Mouse (Mus musculus) liver, embryonic 14.5 days (tissue): ENCODE measurements around the gene Gch1. TPM values are rescaled to one million over a fixed set of nuclear protein-coding genes. Genes with fewer than 3 reads are reported as not detected.

ENCODE experiments used
- ATAC-seq: fragments of 200-750 bp; cut with Nextera tagmentation; 2 replicates; pipeline ENCODE4 v1.8.0; 2017; ENCODE audit warnings: moderate number of reproducible peaks, mild to moderate bottlenecking, moderate library complexity; ENCODE audit not compliant: insufficient read depth
- DNase-seq, 3 experiments: peaks; one replicate each; pipeline ENCODE4 v3.0.0-alpha.2; 2012 to 2013; ENCODE audit warnings: low read depth in 3 of 3, low spot score in 3 of 3
- H3K27ac ChIP-seq: fragments of 300-500 bp; sonication (generic); 2 replicates; pipeline ENCODE4 v1.5.1; 2014; ENCODE audit warnings: moderate library complexity, mild to moderate bottlenecking, control low read depth, inconsistent platforms
- H3K27me3 ChIP-seq: fragments of 300-500 bp; sonication (generic); 2 replicates; pipeline ENCODE4 v1.6.1; 2014; ENCODE audit warnings: mild to moderate bottlenecking, low read length, moderate library complexity; ENCODE audit not compliant: control insufficient read depth, insufficient read depth
- H3K36me3 ChIP-seq: fragments of 300-500 bp; sonication (generic); replicated peaks from 2 replicates; pipeline ENCODE4 v1.6.1; 2014; ENCODE audit warnings: low read depth; ENCODE audit not compliant: control insufficient read depth, insufficient read depth
- H3K4me1 ChIP-seq, 2 experiments: fragments of 200-500 bp in 1 of 2; fragments of 300-500 bp in 1 of 2; sonication (generic) in 1 of 2; replicated peaks; 2 replicates each; pipeline ENCODE4 v1.6.1; 2012 to 2014; ENCODE audit warnings: antibody characterized with exemption in 1 of 2, inconsistent platforms in 1 of 2, low read length in 1 of 2; ENCODE audit not compliant: control insufficient read depth in 2 of 2, insufficient read depth in 2 of 2
- H3K4me2 ChIP-seq: fragments of 300-500 bp; sonication (generic); 2 replicates; pipeline ENCODE4 v1.6.1; 2014; ENCODE audit warnings: low read depth, mild to moderate bottlenecking, control low read depth, moderate library complexity
- H3K4me3 ChIP-seq, 2 experiments: fragments of 200-500 bp in 1 of 2; fragments of 300-500 bp in 1 of 2; sonication (generic) in 1 of 2; 2 replicates each; pipeline ENCODE4 v1.5.1; 2012 to 2014; ENCODE audit warnings: low read depth in 2 of 2, low read length in 2 of 2, mild to moderate bottlenecking in 2 of 2, control low read depth in 1 of 2, inconsistent platforms in 1 of 2, moderate library complexity in 1 of 2; ENCODE audit not compliant: insufficient read depth in 1 of 2
- H3K9ac ChIP-seq: fragments of 300-500 bp; sonication (generic); replicated peaks from 2 replicates; pipeline ENCODE4 v1.6.1; 2014; ENCODE audit warnings: mild to moderate bottlenecking, control low read depth, moderate library complexity
- H3K9me3 ChIP-seq: fragments of 300-500 bp; sonication (generic); 2 replicates; pipeline ENCODE4 v1.6.1; 2016; ENCODE audit warnings: low read length, mixed read lengths; ENCODE audit not compliant: control insufficient read depth
- CTCF ChIP-seq: IDR thresholded peaks from 2 replicates; pipeline ENCODE4 v1.5.1; 2016; ENCODE audit warnings: antibody characterized with exemption, low read depth, control low read depth
- EP300 ChIP-seq: IDR thresholded peaks from 2 replicates; pipeline ENCODE4 v1.6.1; 2016; ENCODE audit warnings: antibody characterized with exemption, low read depth
- WGBS: fragments of 180-500 bp; shearing (Covaris S2); extraction: QIAGEN DNeasy Blood & Tissue Kit; methylation state at CpG from one replicate; pipeline ENCODE4 v1.1.7; 2014; ENCODE audit not compliant: insufficient replicate concordance; 5-methylcytosine and 5-hydroxymethylcytosine counted together
- polyA plus RNA-seq, 2 experiments: library from polyadenylated mRNA; depleted of rRNA in 1 of 2; stranded (reverse) in 1 of 2; unstranded in 1 of 2; fragments of >200 nt; fragmentation: Nextera tagmentation in 1 of 2; extraction: Ambion mirVana in 1 of 2; gene quantifications; 2 replicates each; pipeline versions ENCODE4 v1.2.1 to v1.2.3; 2012 to 2014

The Gch1 gene
- polyA plus RNA-seq, 2 experiments: 2.4 to 3.8 TPM

- WGBS: 76% methylated on average over 6 of the region's 6 CpGs
- H3K4me1 ChIP-seq: peaks cover 0 to 5% of the 10 kb centered on the region in 2 experiments; a peak in 2 of 4 replicates
- H3K36me3 ChIP-seq: no peaks in the 10 kb centered on the region
- no peak overlapping the region for H3K4me2 ChIP-seq
- no peak overlapping the region for H3K27ac ChIP-seq
- DNase-seq: no peak
- peaks cover 1% of the 10 kb centered on the region for H3K27me3 ChIP-seq
- H3K4me3 ChIP-seq: no peak overlapping the region
- TF ChIP-seq EP300 (no peak), CTCF (no peak)
- no peaks in the 10 kb centered on the region for H3K9me3 ChIP-seq
- no peak for ATAC-seq
- no peak overlapping the region for H3K9ac ChIP-seq
These were observed 4.3 kb upstream of the Gch1 start for GRCm38 (mm10) chr14:47193506-47193905.

DNA sequence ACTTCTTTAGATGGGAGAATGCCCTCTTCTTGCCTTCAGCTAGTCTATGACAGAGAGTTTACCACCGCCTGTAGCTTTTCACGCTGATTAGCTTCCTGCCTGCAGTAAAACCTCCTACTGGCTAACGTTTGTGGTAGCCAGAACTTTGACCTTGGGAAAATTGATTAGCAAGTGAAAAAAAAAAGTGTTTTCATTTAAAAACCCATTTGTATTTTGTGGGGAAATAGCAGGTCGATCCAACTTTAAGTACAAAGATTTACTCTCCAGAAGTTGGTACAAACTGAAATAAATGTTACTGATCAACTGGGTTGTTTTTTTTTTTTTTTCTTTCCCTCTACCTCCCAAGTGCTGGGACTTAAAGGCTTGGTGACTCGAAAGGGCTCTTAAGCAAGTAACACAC lies 2.6 kb upstream of the Gch1 start:
- TF ChIP-seq EP300 (no peak), CTCF (no peak)
- H3K36me3 ChIP-seq: no peaks in the 10 kb centered on the region
- no peak overlapping the region for H3K27ac ChIP-seq
- no peak for ATAC-seq
- H3K4me3 ChIP-seq: no peak overlapping the region
- no peak overlapping the region for H3K4me2 ChIP-seq
- H3K9ac ChIP-seq: no peak overlapping the region
- no peak for DNase-seq
- H3K27me3 ChIP-seq: peaks cover 13% of the 10 kb centered on the region
- peaks cover 5 to 8% of the 10 kb centered on the region in 2 experiments; a peak in 2 of 4 replicates for H3K4me1 ChIP-seq
- WGBS: 29% methylated on average over 5 of the region's 5 CpGs
- no peaks in the 10 kb centered on the region for H3K9me3 ChIP-seq

GRCm38 (mm10) chr14:47190626-47191025 lies 1.4 kb upstream of the Gch1 start:
- DNase-seq (no peak), ATAC-seq (no peak)
- no peak for TF ChIP-seq EP300
- no peak for TF ChIP-seq CTCF
- no peak overlapping the region for H3K4me3 ChIP-seq
- no peak overlapping the region for H3K4me2 ChIP-seq
- H3K9me3 ChIP-seq: no peaks in the 10 kb centered on the region
- H3K27ac ChIP-seq: no peak overlapping the region
- no peak overlapping the region for H3K9ac ChIP-seq
- H3K36me3 ChIP-seq: no peaks in the 10 kb centered on the region
- peaks cover 5 to 8% of the 10 kb centered on the region in 2 experiments; a peak in 2 of 4 replicates for H3K4me1 ChIP-seq
- H3K27me3 ChIP-seq: peaks cover 13% of the 10 kb centered on the region
- 47% methylated on average over 4 of the region's 4 CpGs for WGBS

GRCm38 (mm10) chr14:47189635-47189955 lies 382 bp upstream of the Gch1 start:
- H3K4me3 ChIP-seq: peak overlapping the region; percentile 64 to 76
- no peaks in the 10 kb centered on the region for H3K36me3 ChIP-seq
- ATAC-seq: peak; percentile 62; the same call in 1 of the 2 replicates
- TF ChIP-seq CTCF (no peak), EP300 (no peak)
- H3K27ac ChIP-seq: no peak overlapping the region
- no peaks in the 10 kb centered on the region for H3K9me3 ChIP-seq
- H3K9ac ChIP-seq: peak overlapping the region; percentile 55
- H3K4me2 ChIP-seq: peak overlapping the region; percentile 87
- peaks cover 5 to 8% of the 10 kb centered on the region in 2 experiments; a peak in 2 of 4 replicates for H3K4me1 ChIP-seq
- WGBS: 13% methylated on average over 8 of the region's 8 CpGs
- H3K27me3 ChIP-seq: peaks cover 13% of the 10 kb centered on the region
- no peak for DNase-seq

DNA sequence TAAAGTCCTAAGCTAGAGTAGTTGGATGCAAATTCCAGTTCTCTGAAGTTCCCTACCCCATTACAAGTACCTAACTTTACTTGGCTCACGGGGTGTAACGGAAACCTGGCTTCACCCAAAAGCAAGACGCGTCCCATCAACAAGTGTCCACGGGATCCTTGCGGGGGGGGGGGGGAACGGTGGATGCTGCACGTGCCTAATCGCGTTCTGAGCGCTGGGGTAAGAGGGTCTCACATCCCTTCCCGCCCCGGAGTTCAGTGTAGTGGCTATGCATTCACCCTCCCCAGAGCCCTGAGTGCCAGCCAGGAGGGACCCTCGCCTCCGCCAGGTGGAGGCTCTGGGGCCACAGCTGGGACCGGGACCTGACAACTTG lies 752 bp downstream of the Gch1 start:
- no peak for DNase-seq
- peaks cover 5 to 8% of the 10 kb centered on the region in 2 experiments; a peak in 2 of 4 replicates for H3K4me1 ChIP-seq
- H3K9ac ChIP-seq: peak overlapping the region; percentile 59
- H3K9me3 ChIP-seq: no peaks in the 10 kb centered on the region
- H3K27ac ChIP-seq: no peak overlapping the region
- 1% methylated on average over 16 of the region's 16 CpGs for WGBS
- H3K4me3 ChIP-seq: peak overlapping the region; percentile 64 to 76
- H3K36me3 ChIP-seq: no peaks in the 10 kb centered on the region
- ATAC-seq: no peak
- H3K4me2 ChIP-seq: peak overlapping the region; percentile 87
- H3K27me3 ChIP-seq: peaks cover 13% of the 10 kb centered on the region
- no peak for TF ChIP-seq CTCF
- TF ChIP-seq EP300: no peak
